Mouse (Mus musculus) olfactory bulb, adult 2 months (tissue): ENCODE data around the gene Ldlr.

Experiments used
- CTCF ChIP-seq: fragments of 200-500 bp; IDR thresholded peaks from 2 replicates; pipeline ENCODE4 v1.5.1; 2012; ENCODE audit warnings: low read depth, mild to moderate bottlenecking, low read length, moderate library complexity; ENCODE audit not compliant: insufficient read depth
- POLR2A ChIP-seq: fragments of 200-500 bp; IDR thresholded peaks from 2 replicates; pipeline ENCODE4 v1.6.1; 2012; ENCODE audit warnings: mild to moderate bottlenecking, low read depth, low read length, moderate library complexity; ENCODE audit not compliant: insufficient read depth

GRCm38 (mm10) chr9:21738776-21739175, 15.5 kb downstream of the Ldlr start:
- TF ChIP-seq POLR2A (no peak), CTCF (no peak)
